Mouse (Mus musculus) lung, adult 10 weeks (tissue): Measurements from ENCODE around the gene Rps18. TPM values are rescaled to one million over a fixed set of nuclear protein-coding genes. Genes with fewer than 3 reads are reported as not detected.

Experiments used
- polyA plus RNA-seq: library from polyadenylated mRNA; stranded (reverse); fragments of 350-450 nt; fragmentation: Illumina TruSeq; extraction: RNeasy Lipid Tissue Mini Kit (QIAGEN cat#74804); gene quantifications from one replicate; pipeline ENCODE4 v1.2.3, GENCODE M21; 2014; ENCODE audit warnings: low read depth, low replicate concordance; ENCODE audit not compliant: insufficient read depth

Rps18 gene
- polyA plus RNA-seq = 2,519 TPM

GRCm38 (mm10) chr17:33955555-33956214 lies at the start of gene Rps18, which contains the start of gene Vps52:
Gene Rps18 (minus strand): TSS chr17:33956001.
Gene Vps52 (plus strand): TSS chr17:33955812.

DNA sequence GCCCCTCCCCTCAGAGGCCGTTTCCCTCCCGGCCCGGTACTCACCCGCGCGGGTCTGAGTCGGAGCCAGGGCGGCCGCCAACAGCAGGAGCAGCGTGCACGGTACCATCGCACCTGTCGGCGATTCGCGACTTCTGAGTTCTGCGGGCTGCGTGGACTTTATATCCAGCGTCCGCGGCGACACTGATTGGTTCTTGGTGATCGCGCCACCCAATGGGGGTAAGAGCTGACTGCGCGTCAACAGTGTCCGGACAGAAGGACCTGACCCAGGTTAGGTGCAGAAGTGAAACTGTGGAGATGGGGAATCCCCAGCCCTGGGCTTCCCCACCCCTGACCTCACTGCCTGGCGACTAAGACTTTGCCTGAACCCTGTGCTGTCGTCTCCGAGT lies 44.3 kb upstream of the Rps18 start, which contains the start of gene H2-K1:
Gene H2-K1, minus strand, starts transcription at position 198 of the 388 bp plus-strand sequence.

GRCm38 (mm10) chr17:33951021-33951946 lies 4.5 kb downstream of the Rps18 start, which contains the start of gene B3galt4:
Gene B3galt4 (minus strand): TSS chr17:33951488.

GRCm38 (mm10) chr17:33940206-33940805 lies 15.5 kb downstream of the Rps18 start, which contains the start of the genes Pfdn6 and Wdr46:
Gene Pfdn6 (minus strand): TSS chr17:33940343.
Gene Wdr46 (plus strand): TSS chr17:33940660.

GRCm38 (mm10) chr17:33929371-33930279 lies 26.2 kb downstream of the Rps18 start, which contains the start of gene Rgl2:
Gene Rgl2 (plus strand): TSS chr17:33929543.

DNA sequence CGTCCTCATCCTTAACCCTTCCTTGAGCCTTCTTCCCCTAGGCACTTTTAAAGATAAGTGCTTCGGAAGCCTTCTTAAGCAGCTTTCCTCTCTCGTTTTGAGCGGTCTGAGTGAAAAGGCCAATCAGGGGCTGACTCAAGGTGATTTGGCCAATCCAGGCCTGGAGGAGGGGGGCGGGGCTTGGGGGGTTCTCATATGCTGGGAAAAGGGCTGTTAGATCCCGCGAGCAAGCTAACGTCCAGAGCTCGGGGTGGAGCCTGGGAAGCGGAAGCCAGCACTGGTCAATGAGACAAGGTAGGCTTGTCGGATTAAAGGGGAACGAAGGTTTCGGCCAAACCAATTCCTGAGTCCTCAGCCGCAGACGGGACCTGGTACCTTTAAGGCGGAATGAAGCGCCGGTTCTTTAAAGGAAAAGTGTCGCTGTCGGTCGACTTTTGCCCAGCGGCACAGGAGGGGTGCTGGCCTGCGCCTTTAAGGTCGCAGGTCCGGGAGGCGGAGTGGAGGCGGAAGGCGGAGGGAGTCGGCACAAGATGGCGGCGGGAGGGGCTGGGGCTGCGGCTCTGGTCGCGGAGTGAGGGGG lies 40.0 kb downstream of the Rps18 start, which contains the start of the genes Tapbp and Zbtb22:
Gene Tapbp, plus strand, starts transcription at position 229 of the 580 bp plus-strand sequence.
Gene Zbtb22, plus strand, starts transcription at position 234 of the 580 bp plus-strand sequence.

GRCm38 (mm10) chr17:33909077-33909868 lies 46.5 kb downstream of the Rps18 start, which contains the start of gene Daxx:
Gene Daxx (plus strand): TSS chr17:33909414.

GRCm38 (mm10) chr17:33904835-33905234 lies 51.0 kb downstream of the Rps18 start, which contains the start of gene Platr17:
Gene Platr17 (plus strand): TSS chr17:33905135.

Other genes with a start within 250 kb of the Rps18 start
- gene March2, start 237.3 kb downstream of the Rps18 start, polyA plus RNA-seq = 99.6 TPM
- gene Rab11b, start 195.5 kb downstream of the Rps18 start, polyA plus RNA-seq = 122 TPM
- 61.5 TPM for gene Angptl4, start 174.2 kb downstream of the Rps18 start, polyA plus RNA-seq
- 178 TPM for gene Kank3, start 145.5 kb downstream of the Rps18 start, polyA plus RNA-seq
- 1,820 TPM for gene Rps28, start 131.4 kb downstream of the Rps18 start, polyA plus RNA-seq
- 520 TPM for gene Ndufa7, start 131.4 kb downstream of the Rps18 start, polyA plus RNA-seq
- 20.1 TPM for gene Cd320, start 112.9 kb downstream of the Rps18 start, polyA plus RNA-seq
- gene Gm7029, start 82.2 kb downstream of the Rps18 start, polyA plus RNA-seq = not detected
- gene Kifc1, start 65.3 kb downstream of the Rps18 start, polyA plus RNA-seq = 0.86 TPM
- 1.2 TPM for gene Platr17, start 50.9 kb downstream of the Rps18 start, polyA plus RNA-seq
- 19.4 TPM for gene Daxx, start 46.6 kb downstream of the Rps18 start, polyA plus RNA-seq
- gene Tapbp, start 40.1 kb downstream of the Rps18 start, polyA plus RNA-seq = 126 TPM
- 18.1 TPM for gene Zbtb22, start 40.1 kb downstream of the Rps18 start, polyA plus RNA-seq
- gene Rgl2, start 26.5 kb downstream of the Rps18 start, polyA plus RNA-seq = 38.7 TPM
- 90.6 TPM for gene Pfdn6, start 15.7 kb downstream of the Rps18 start, polyA plus RNA-seq
- 8.3 TPM for gene Wdr46, start 15.3 kb downstream of the Rps18 start, polyA plus RNA-seq
- 5.8 TPM for gene B3galt4, start 4.5 kb downstream of the Rps18 start, polyA plus RNA-seq
- 16.3 TPM for gene Vps52, start 189 bp downstream of the Rps18 start, polyA plus RNA-seq
- 1,531 TPM for gene H2-K1, start 44.3 kb upstream of the Rps18 start, polyA plus RNA-seq
- gene Ring1, start 68.7 kb upstream of the Rps18 start, polyA plus RNA-seq = 21.8 TPM
- 90.2 TPM for gene H2-Ke6, start 72.1 kb upstream of the Rps18 start, polyA plus RNA-seq
- gene Slc39a7, start 75.7 kb upstream of the Rps18 start, polyA plus RNA-seq = 95.6 TPM
- gene Rxrb, start 75.8 kb upstream of the Rps18 start, polyA plus RNA-seq = 33.6 TPM
- gene Col11a2, start 83.4 kb upstream of the Rps18 start, polyA plus RNA-seq = 1.1 TPM
- gene H2-Oa, start 136.3 kb upstream of the Rps18 start, polyA plus RNA-seq = 12.5 TPM
- gene H2-DMa, start 163.5 kb upstream of the Rps18 start, polyA plus RNA-seq = 75.7 TPM
- 94.4 TPM for gene Brd2, start 166.6 kb upstream of the Rps18 start, polyA plus RNA-seq
- gene H2-DMb2, start 187.3 kb upstream of the Rps18 start, polyA plus RNA-seq = 35.5 TPM
- gene H2-DMb1, start 197.1 kb upstream of the Rps18 start, polyA plus RNA-seq = 64.1 TPM
- gene Tap1, start 231.6 kb upstream of the Rps18 start, polyA plus RNA-seq = 21.5 TPM
- 59.9 TPM for gene Psmb9, start 231.8 kb upstream of the Rps18 start, polyA plus RNA-seq
- 140 TPM for gene Psmb8, start 241.7 kb upstream of the Rps18 start, polyA plus RNA-seq
- 47.7 TPM for gene Tap2, start 247.5 kb upstream of the Rps18 start, polyA plus RNA-seq